Mouse (Mus musculus): ENCODE measurements around the gene Cstl1. TPM values are rescaled to one million over a fixed set of nuclear protein-coding genes. Genes with fewer than 3 reads are reported as not detected.

The Cstl1 gene
- polyA plus RNA-seq, 1 experiment from 2014 or later, result 0.25 TPM

- H3K4me2 ChIP-seq (ENCODE audit: low read depth, severe bottlenecking), result no peak within 1 kb of the TSS
- ATAC-seq (ENCODE audit: insufficient number of reproducible peaks, low FRiP score, low TSS enrichment, low read depth), result no peak
- 90% methylated on average over 1 of the region's 1 CpGs for WGBS
Measured at GRCm38 (mm10) chr2:148798485-148798884, 48.3 kb downstream of the Cstl1 start, which contains the start of gene Cst8. Cst8 (plus strand) TSS chr2:148798785.

GRCm38 (mm10) chr2:148801491-148801921 is 51.3 kb downstream of the Cstl1 start:
- Histone ChIP-seq H3K4me1 (ENCODE audit: control insufficient read depth, insufficient read depth, low read length) (no peaks in the 10 kb centered on the region), H3K27ac (replicated peaks; ENCODE audit: low read depth, low read length) (no peak overlapping the region), H3K27me3 (ENCODE audit: control insufficient read depth, insufficient read depth, low read length) (no peaks in the 10 kb centered on the region), H3K9ac (ENCODE audit: low read length) (no peak overlapping the region), H3K4me2 (ENCODE audit: low read depth, severe bottlenecking) (no peak overlapping the region), H3K36me3 (ENCODE audit: control insufficient read depth, insufficient read depth, low read length) (no peaks in the 10 kb centered on the region), H3K9me3 (ENCODE audit: control insufficient read depth, low read length) (no peaks in the 10 kb centered on the region), H3K4me3 (ENCODE audit: low read depth, low read length) (no peak overlapping the region)
- WGBS, result 67% methylated on average over 3 of the region's 3 CpGs
- no peak for DNase-seq (ENCODE audit: low spot score)
- ATAC-seq (ENCODE audit: insufficient number of reproducible peaks, low FRiP score, low TSS enrichment, low read depth), result no peak

More at GRCm38 (mm10) chr2:148798485-148798884, 48.3 kb downstream of the Cstl1 start, which contains the start of gene Cst8:
- H3K4me1 ChIP-seq (ENCODE audit: control insufficient read depth, insufficient read depth, low read length), result no peaks in the 10 kb centered on the region
- H3K27me3 ChIP-seq (ENCODE audit: control insufficient read depth, insufficient read depth, low read length), result no peaks in the 10 kb centered on the region
- H3K9me3 ChIP-seq (ENCODE audit: control insufficient read depth, low read length), result no peaks in the 10 kb centered on the region
- H3K36me3 ChIP-seq (ENCODE audit: control insufficient read depth, insufficient read depth, low read length), result no peaks in the 10 kb centered on the region
- no peak within 1 kb of the TSS for H3K4me3 ChIP-seq (ENCODE audit: low read depth, low read length)
- H3K27ac ChIP-seq (replicated peaks; ENCODE audit: low read depth, low read length), result no peak within 1 kb of the TSS
- no peak for DNase-seq (ENCODE audit: low spot score)
- no peak within 1 kb of the TSS for H3K9ac ChIP-seq (ENCODE audit: low read length)

Other genes with a start within 250 kb of the Cstl1 start
- gene Nxt1, start 77.8 kb upstream of the Cstl1 start, polyA plus RNA-seq (2014; fragmentation: Nextera tagmentation; extraction: Ambion mirVana), result 129 and 133 TPM in 2 replicates
- gene Gzf1, start 69.3 kb upstream of the Cstl1 start, polyA plus RNA-seq (2014; fragmentation: Nextera tagmentation; extraction: Ambion mirVana), result 26.1 and 28.4 TPM in 2 replicates
- 3.1 and 3.2 TPM in 2 replicates for gene Napb, start 17.9 kb upstream of the Cstl1 start, polyA plus RNA-seq (2014; fragmentation: Nextera tagmentation; extraction: Ambion mirVana)
- not detected in 2 replicates for gene Cst11, start 21.1 kb downstream of the Cstl1 start, polyA plus RNA-seq (2014; fragmentation: Nextera tagmentation; extraction: Ambion mirVana)
- not detected in 2 replicates for gene 8030411F24Rik, start 31.7 kb downstream of the Cstl1 start, polyA plus RNA-seq (2014; fragmentation: Nextera tagmentation; extraction: Ambion mirVana)
- not detected in 2 replicates for gene Cst12, start 39.0 kb downstream of the Cstl1 start, polyA plus RNA-seq (2014; fragmentation: Nextera tagmentation; extraction: Ambion mirVana)
- not detected in 2 replicates for gene Cst8, start 48.4 kb downstream of the Cstl1 start, polyA plus RNA-seq (2014; fragmentation: Nextera tagmentation; extraction: Ambion mirVana)
- not detected in 2 replicates for gene Cst13, start 69.7 kb downstream of the Cstl1 start, polyA plus RNA-seq (2014; fragmentation: Nextera tagmentation; extraction: Ambion mirVana)
- gene Cst9, start 84.8 kb downstream of the Cstl1 start, polyA plus RNA-seq (2014; fragmentation: Nextera tagmentation; extraction: Ambion mirVana), result not detected in 2 replicates
- gene 9230104L09Rik, start 114.7 kb downstream of the Cstl1 start, polyA plus RNA-seq (2014; fragmentation: Nextera tagmentation; extraction: Ambion mirVana), result not detected in 2 replicates
- gene Cst3, start 125.3 kb downstream of the Cstl1 start, polyA plus RNA-seq (2014; fragmentation: Nextera tagmentation; extraction: Ambion mirVana), result 246 and 272 TPM in 2 replicates

Data from limb, embryonic 11.5 days (tissue).